Mouse (Mus musculus): ENCODE data around the gene Ermn. TPM values are rescaled to one million over a fixed set of nuclear protein-coding genes. Genes with fewer than 3 reads are reported as not detected.

The Ermn gene
- not detected in 2 replicates for polyA plus RNA-seq (2012; ENCODE audit: low replicate concordance)

DNA sequence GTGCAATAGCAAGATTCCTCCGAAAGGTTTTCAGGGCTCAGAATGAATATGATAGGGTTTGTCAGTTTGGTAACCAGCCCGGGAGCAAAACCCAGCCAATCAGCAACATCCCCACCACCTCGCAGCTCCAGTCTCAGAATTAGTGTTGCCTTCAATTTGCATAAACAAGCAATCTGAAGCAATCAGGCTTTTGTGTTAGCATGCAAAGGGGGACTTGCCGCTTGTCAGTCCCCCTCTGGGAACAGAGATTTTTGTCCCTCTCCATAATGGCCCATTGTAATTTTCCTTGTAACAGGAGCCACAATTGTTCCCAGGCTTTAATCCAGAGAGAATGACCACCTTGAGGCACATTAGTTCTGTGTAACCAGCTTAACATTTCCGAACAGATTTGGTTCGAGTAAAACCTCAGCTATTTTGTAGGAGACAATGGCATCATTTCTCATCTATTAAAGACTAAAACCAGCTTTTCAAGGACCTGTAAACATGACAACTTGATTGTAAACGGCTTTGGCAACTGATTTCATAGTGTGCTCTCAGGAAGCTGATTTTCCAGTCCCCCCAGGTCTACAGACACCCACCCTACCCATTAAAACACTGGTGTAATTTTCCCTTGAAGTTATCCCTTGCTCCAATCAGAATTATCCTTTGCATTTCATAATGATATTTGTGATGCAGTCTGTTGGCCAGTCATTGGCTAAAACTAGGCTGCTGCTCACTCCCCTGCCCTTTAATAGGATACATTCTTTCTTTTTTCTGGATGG, at the start of gene Ermn:
TSS of gene Ermn (minus strand) at position 44 of the 761 bp plus-strand sequence.

DNA sequence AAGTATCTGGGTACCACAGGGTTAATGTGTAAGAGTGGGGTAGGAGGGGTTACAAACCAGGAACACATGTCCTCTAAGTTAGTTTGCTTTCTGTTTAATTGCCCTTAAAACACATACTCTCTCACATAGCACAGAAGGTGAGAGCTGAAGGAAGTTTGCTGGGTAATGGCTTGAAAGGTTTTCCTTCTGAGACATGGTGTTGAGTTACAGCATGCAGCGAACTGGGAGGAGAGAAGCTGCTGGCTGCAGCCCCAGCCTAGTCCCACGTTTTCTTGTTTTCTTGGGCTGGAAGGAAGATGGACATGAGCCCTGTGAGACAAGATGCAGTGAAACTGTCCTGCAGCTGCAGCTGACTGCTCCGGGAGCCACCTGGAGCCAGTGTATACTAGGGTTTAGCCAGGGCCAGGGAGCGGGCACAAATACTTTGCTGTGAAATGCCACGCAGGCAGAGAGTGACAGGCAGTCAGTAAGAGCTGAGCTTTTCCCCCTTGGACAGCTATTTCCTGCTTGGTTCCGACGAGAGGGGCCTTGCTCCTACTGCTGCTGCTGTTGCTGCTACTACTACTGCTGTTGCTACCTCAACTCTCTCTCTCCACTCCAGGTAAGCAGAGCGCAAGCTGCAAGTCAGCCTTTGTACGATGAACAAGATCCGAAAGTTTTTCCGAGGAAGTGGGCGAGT, 54.8 kb downstream of the Ermn start, which contains the start of gene Galnt5:
TSS of gene Galnt5 (plus strand) at position 133 of the 679 bp plus-strand sequence.

Other genes with a start within 250 kb of the Ermn start
- gene Galnt5, start 55.0 kb downstream of the Ermn start, polyA plus RNA-seq (2012; ENCODE audit: low replicate concordance) = 0.05 TPM in 1 of 2 replicates, not detected in the other
- 0.29 and 4.4 TPM in 2 replicates for gene Cytip, start 142.7 kb upstream of the Ermn start, polyA plus RNA-seq (2012; ENCODE audit: low replicate concordance)